Mouse (Mus musculus) stomach, embryonic 16.5 days (tissue): ENCODE measurements around the gene Bicd2. TPM values are rescaled to one million over a fixed set of nuclear protein-coding genes. Genes with fewer than 3 reads are reported as not detected.

Experiments used
- ATAC-seq: fragments of 200-750 bp; cut with Nextera tagmentation; 2 replicates; pipeline ENCODE4 v1.8.0; 2017; ENCODE audit warnings: moderate number of reproducible peaks, moderate TSS enrichment; ENCODE audit not compliant: insufficient read depth, low FRiP score
- H3K27ac ChIP-seq: fragments of 300-500 bp; sonication (generic); 2 replicates; pipeline ENCODE4 v1.5.1; 2014; ENCODE audit warnings: low read length
- H3K27me3 ChIP-seq: fragments of 300-500 bp; sonication (generic); 2 replicates; pipeline ENCODE4 v1.6.1; 2014; ENCODE audit warnings: low read length, control low read depth, mixed read lengths; ENCODE audit not compliant: control insufficient read depth, insufficient read depth
- H3K36me3 ChIP-seq: fragments of 300-500 bp; sonication (generic); 2 replicates; pipeline ENCODE4 v1.6.1; 2014; ENCODE audit warnings: low read length; ENCODE audit not compliant: control insufficient read depth, insufficient read depth
- H3K4me1 ChIP-seq: fragments of 300-500 bp; sonication (generic); 2 replicates; pipeline ENCODE4 v1.6.1; 2014; ENCODE audit warnings: low read length, control low read depth, mixed read lengths; ENCODE audit not compliant: control insufficient read depth, insufficient read depth
- H3K4me2 ChIP-seq: fragments of 300-500 bp; sonication (generic); 2 replicates; pipeline ENCODE4 v1.6.1; 2014; ENCODE audit warnings: low read depth, low read length, mixed read lengths
- H3K4me3 ChIP-seq: fragments of 300-500 bp; sonication (generic); replicated peaks from 2 replicates; pipeline ENCODE4 v1.5.1; 2014; ENCODE audit warnings: mild to moderate bottlenecking, low read length
- H3K9ac ChIP-seq: fragments of 300-500 bp; sonication (generic); 2 replicates; pipeline ENCODE4 v1.6.1; 2014; ENCODE audit warnings: low read length
- H3K9me3 ChIP-seq: fragments of 300-500 bp; sonication (generic); replicated peaks from 2 replicates; pipeline ENCODE4 v1.6.1; 2016; ENCODE audit warnings: low read length, control low read depth; ENCODE audit not compliant: control insufficient read depth
- WGBS: fragments of 180-500 bp; shearing (Covaris S2); extraction: QIAGEN DNeasy Blood & Tissue Kit; methylation state at CpG from one replicate; pipeline ENCODE4 v1.1.7; 2014; 5-methylcytosine and 5-hydroxymethylcytosine counted together
- polyA plus RNA-seq: library from polyadenylated mRNA; unstranded; fragments of >200 nt; fragmentation: Nextera tagmentation; extraction: Ambion mirVana; gene quantifications from 2 replicates; pipeline ENCODE4 v1.2.1, GENCODE M21; 2015

The Bicd2 gene
- polyA plus RNA-seq, 1 experiment from 2014 or later, result 26.5 TPM

DNA sequence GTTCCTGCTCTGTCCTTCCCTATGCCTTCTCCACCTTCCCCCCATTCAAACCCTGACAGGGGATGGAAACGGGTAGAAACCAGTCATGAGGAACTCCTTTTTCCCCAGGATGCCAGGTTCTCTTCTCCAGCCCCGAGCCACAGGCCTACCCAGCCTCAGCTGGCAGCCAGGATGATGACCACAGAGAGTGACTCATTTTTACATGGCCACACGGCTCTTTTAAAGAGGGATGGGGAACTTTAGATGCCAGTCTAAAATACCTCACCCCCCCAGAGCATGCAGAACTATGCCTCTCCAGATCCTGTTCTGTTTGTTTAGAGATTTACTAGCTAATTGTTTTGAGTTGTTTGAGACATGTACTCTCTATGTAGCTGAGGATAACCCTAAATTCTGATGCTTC lies 19.9 kb upstream of the Bicd2 start:
- H3K4me1 ChIP-seq, result peaks cover 11% of the 10 kb centered on the region; the same call in 1 of the 2 replicates
- H3K4me3 ChIP-seq, result no peak overlapping the region
- no peak overlapping the region for H3K27ac ChIP-seq
- H3K9ac ChIP-seq, result no peak overlapping the region
- 77% methylated on average over 3 of the region's 3 CpGs for WGBS
- H3K27me3 ChIP-seq, result no peaks in the 10 kb centered on the region
- H3K36me3 ChIP-seq, result no peaks in the 10 kb centered on the region
- H3K4me2 ChIP-seq, result no peak overlapping the region
- no peak for ATAC-seq
- no peaks in the 10 kb centered on the region for H3K9me3 ChIP-seq

- no peak for ATAC-seq
- Histone ChIP-seq H3K36me3 (no peaks in the 10 kb centered on the region), H3K27me3 (no peaks in the 10 kb centered on the region), H3K4me3 (no peak overlapping the region), H3K4me1 (peaks cover 11% of the 10 kb centered on the region; the same call in 1 of the 2 replicates), H3K9ac (no peak overlapping the region), H3K27ac (no peak overlapping the region), H3K4me2 (no peak overlapping the region), H3K9me3 (no peaks in the 10 kb centered on the region)
- 75% methylated on average over 5 of the region's 5 CpGs for whole genome bisulfite sequencing
Measured at GRCm38 (mm10) chr13:49322169-49322568, 19.2 kb upstream of the Bicd2 start.

DNA sequence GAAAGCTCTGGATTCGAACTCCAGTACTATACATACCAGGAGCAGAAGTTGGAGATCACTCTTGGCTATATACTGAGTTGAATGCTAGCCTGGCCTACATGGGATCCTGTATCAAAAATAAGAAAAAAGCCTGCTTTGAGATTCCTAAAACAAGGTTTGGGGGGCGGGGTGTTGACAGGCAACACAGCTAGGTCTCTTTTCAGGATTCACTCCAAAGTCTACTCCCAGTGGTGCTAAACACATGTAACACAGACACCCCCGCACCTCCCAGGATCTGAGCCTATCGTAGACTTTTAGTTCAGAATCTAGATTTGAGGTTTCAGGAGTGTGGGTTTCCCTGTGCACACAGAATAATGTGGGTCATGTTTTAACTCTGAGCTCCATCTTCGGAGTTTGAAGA lies 18.6 kb upstream of the Bicd2 start:
- 86% methylated on average over 5 of the region's 5 CpGs for WGBS
- ATAC-seq, result no peak

GRCm38 (mm10) chr13:49324871-49325270 lies 16.5 kb upstream of the Bicd2 start:
- Histone ChIP-seq H3K4me3 (no peak overlapping the region), H3K36me3 (no peaks in the 10 kb centered on the region), H3K27ac (no peak overlapping the region), H3K27me3 (no peaks in the 10 kb centered on the region), H3K4me2 (no peak overlapping the region), H3K9ac (no peak overlapping the region), H3K9me3 (no peaks in the 10 kb centered on the region), H3K4me1 (peaks cover 5% of the 10 kb centered on the region; the same call in 1 of the 2 replicates)
- WGBS, result 86% methylated on average over 5 of the region's 5 CpGs
- no peak for ATAC-seq

More for the DNA sequence above, 18.6 kb upstream of the Bicd2 start:
- Histone ChIP-seq H3K36me3 (no peaks in the 10 kb centered on the region), H3K9ac (no peak overlapping the region), H3K4me3 (no peak overlapping the region), H3K4me2 (no peak overlapping the region), H3K27me3 (no peaks in the 10 kb centered on the region), H3K27ac (no peak overlapping the region), H3K9me3 (no peaks in the 10 kb centered on the region), H3K4me1 (peaks cover 11% of the 10 kb centered on the region; the same call in 1 of the 2 replicates)

DNA sequence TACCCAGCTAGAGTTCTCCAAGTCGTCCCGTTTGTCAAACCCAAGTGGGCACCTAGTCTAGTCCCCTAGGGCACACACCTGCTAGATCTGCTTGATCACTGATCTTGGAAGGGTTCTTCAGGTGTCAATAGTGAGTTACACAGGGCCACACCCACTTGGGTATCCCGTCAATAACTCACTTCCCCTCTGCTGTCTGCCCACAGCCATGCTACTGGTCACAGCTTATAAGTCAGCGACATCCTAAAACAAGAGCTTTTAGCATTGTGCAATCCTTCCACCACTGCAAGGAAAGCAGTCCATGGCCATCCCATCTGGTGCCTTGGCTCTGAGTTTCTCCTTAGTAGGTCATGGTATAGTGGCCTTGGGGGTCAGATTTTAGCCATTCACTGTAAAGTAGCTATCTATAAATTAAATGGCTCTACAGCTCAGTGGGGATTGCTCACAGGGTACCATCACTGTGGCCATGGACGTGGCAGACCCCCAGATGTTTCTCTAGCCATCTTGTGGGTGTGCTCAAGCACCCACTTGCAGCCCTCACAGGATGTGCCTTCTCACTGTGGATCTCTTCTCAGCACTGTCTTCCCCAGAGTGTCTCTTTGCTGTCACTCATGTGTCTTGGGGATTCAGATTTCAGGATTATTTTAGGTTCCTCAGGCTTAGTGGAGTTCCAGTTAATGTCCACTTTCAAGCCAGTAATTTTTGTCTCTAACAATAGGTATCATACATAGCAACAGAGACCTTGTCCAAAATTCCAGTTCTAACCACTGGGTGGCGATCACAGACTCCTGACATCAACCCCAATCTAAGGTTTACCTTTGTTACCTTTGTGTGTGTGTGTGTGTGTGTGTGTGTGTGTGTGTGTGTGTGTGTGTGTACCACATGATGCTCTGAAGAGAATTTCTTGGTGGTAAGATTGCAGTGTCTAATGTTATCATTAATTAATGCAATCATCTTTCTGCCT lies 14.9 kb upstream of the Bicd2 start:
- no peaks in the 10 kb centered on the region for H3K27me3 ChIP-seq
- no peak overlapping the region for H3K27ac ChIP-seq
- H3K4me1 ChIP-seq, result no peaks in the 10 kb centered on the region
- no peak overlapping the region for H3K4me3 ChIP-seq
- no peaks in the 10 kb centered on the region for H3K36me3 ChIP-seq
- no peaks in the 10 kb centered on the region for H3K9me3 ChIP-seq
- no peak overlapping the region for H3K4me2 ChIP-seq
- no peak overlapping the region for H3K9ac ChIP-seq
- peak; percentile 29; the same call in 1 of the 2 replicates for ATAC-seq
- WGBS, result 59% methylated on average over 6 of the region's 6 CpGs

DNA sequence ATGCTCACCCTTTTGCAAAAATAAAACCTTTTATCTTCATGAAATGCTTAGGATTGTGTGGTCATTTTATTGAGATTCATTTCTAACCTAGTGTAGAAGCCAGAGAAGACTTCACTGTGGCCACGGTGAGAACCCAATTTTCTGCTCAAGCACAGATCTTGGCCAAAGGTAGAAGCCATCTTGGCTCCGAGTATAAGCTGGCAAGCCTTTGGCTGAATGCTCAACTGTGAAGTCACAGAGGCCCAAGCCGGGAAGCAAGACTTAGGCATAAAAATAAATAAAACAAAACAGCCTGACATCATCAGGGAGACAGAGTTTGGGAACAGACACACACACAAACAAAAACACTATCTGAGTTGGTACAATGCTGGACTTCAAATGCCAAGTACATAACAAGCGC lies 13.3 kb upstream of the Bicd2 start:
- H3K27me3 ChIP-seq, result no peaks in the 10 kb centered on the region
- no peak for ATAC-seq
- H3K4me3 ChIP-seq, result no peak overlapping the region
- 77% methylated on average over 4 of the region's 4 CpGs for WGBS
- no peaks in the 10 kb centered on the region for H3K36me3 ChIP-seq
- H3K4me2 ChIP-seq, result no peak overlapping the region
- H3K4me1 ChIP-seq, result no peaks in the 10 kb centered on the region
- no peak overlapping the region for H3K9ac ChIP-seq
- H3K9me3 ChIP-seq, result no peaks in the 10 kb centered on the region
- H3K27ac ChIP-seq, result no peak overlapping the region

DNA sequence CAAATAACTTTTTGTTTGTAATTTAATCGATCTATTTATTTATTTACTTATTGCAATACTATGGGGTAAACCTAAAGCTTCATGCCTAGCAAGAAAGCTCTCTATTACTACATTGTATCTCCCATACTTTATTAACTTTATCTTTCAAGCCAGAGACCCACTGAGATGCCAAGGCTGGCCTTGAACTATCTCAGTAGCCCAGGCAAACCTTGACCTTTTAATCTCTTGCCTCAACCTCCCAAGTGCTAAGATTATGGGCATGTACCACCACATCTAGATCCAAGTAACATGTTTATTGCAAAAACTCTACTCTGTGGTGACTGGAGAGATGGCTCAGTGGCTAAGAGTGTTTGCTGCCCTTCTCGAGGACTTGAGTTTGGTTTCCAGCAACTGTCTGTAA lies 8.1 kb upstream of the Bicd2 start:
- Histone ChIP-seq H3K4me3 (no peak overlapping the region), H3K9ac (no peak overlapping the region), H3K27me3 (no peaks in the 10 kb centered on the region), H3K27ac (no peak overlapping the region), H3K4me2 (no peak overlapping the region), H3K4me1 (no peaks in the 10 kb centered on the region), H3K36me3 (no peaks in the 10 kb centered on the region), H3K9me3 (no peaks in the 10 kb centered on the region)
- ATAC-seq, result no peak
- 59% methylated on average over 2 of the region's 2 CpGs for WGBS

DNA sequence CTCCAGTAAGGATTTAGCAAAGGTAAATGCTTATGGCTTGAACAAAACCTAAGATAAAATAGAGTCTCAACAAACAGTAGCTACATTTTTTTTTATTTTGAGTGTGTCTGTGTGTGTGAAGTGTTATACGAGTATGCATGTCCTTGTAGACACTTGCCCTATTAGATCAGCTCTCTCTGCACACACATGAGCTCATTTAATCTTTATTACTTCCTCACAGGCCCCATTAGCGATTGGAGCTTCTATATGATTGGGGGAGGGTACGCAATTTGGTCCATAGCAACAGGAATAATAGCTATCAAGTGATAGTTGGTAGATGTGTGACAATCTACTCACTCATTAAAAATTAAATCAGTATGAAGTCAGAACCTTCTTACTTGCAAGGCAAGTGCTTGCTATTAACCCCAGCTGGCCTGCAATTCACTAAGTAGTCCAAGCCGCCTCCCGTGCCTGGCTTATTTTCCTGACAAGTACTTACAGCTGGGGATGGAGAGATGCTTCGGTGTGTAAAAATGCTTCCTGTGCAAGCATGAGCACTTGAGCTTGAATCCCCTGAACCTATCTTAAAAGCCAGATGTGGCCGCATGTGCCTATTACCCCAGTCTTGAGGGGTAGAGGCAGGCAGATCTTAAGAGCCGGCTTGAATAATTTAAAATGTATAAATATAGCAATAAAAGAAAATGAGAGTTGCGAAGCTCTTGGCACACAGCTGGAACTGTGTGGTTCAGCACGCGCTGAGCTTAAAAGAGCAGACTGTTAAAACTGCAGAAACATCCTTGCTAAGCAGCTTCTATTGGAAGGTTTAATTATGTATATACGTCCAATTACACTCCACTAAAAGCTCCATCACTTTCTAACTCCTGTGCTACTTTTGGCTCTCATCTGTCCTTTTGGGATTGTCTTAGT lies 6.1 kb upstream of the Bicd2 start:
- Histone ChIP-seq H3K4me3 (no peak overlapping the region), H3K36me3 (no peaks in the 10 kb centered on the region), H3K9me3 (no peaks in the 10 kb centered on the region), H3K4me2 (no peak overlapping the region), H3K9ac (no peak overlapping the region), H3K4me1 (no peaks in the 10 kb centered on the region), H3K27me3 (no peaks in the 10 kb centered on the region), H3K27ac (no peak overlapping the region)
- 81% methylated on average over 12 of the region's 12 CpGs for WGBS
- no peak for ATAC-seq
